8 mouse cellular contexts compared by ENCODE assay signal in genomic region chr3:102061923-102062670, GRCm38 (mm10). TPM values are rescaled to one million over a fixed set of nuclear protein-coding genes. Genes with fewer than 3 reads are reported as not detected.
DNase-seq lines count a peak whose midpoint lies in the region; ATAC-seq lines count a peak whose summit lies in the region.

No protein-coding gene starts in this region.

- no peaks in the 10 kb centered on the region for H3K36me3 ChIP-seq in hindbrain, embryonic 10.5 days

- peak; percentile 65 for DNase-seq in adipocyte (ENCODE audit: low spot score)
- DNase-seq in cerebellum, adult 9-10 months = peak; percentile 78
- DNase-seq in frontal cortex, postnatal 14 days (ENCODE audit: low spot score in 2 of 2) = peak; percentile 11 to 19
- DNase-seq in hindbrain, embryonic 10.5 days (ENCODE audit: low spot score) = peak; percentile 83
- peak; percentile 27 to 71 for DNase-seq in layer of hippocampus, postnatal 25 days (ENCODE audit: extremely low spot score in 1 of 2, low spot score in 1 of 2)
- peak; percentile 82 for DNase-seq in lung, postnatal 10 days
- peak; percentile 46 to 63 for DNase-seq in right cerebral cortex, postnatal 10 days (ENCODE audit: low spot score in 2 of 2)

- no peak; the same call in 1 of the 2 replicates for ATAC-seq in monocyte, adult 5-6 weeks (replicated peaks; ENCODE audit: insufficient number of reproducible peaks, low FRiP score, low TSS enrichment, poor library complexity, severe bottlenecking)

- H3K4me1 ChIP-seq in hindbrain, embryonic 10.5 days (replicated peaks) = peaks cover 29% of the 10 kb centered on the region

- H3K27me3 ChIP-seq in hindbrain, embryonic 10.5 days (ENCODE audit: insufficient read depth, poor library complexity, severe bottlenecking) = no peaks in the 10 kb centered on the region

- H3K27ac ChIP-seq in hindbrain, embryonic 10.5 days = peak overlapping the region; percentile 78

- H3K4me3 ChIP-seq in hindbrain, embryonic 10.5 days = no peak overlapping the region

- no peaks in the 10 kb centered on the region for H3K9me3 ChIP-seq in hindbrain, embryonic 10.5 days

- 45% methylated on average over 14 of the region's 14 CpGs for WGBS in hindbrain, embryonic 10.5 days

RNA-seq across cellular contexts. Expression of gene Casq2, which starts 24.1 kb away (rescaled TPM):
- 0.08 and 0.25 TPM in 2 replicates for polyA plus RNA-seq in hindbrain, embryonic 10.5 days (2016; fragmentation: Nextera tagmentation; extraction: Ambion mirVana)
- total RNA-seq in layer of hippocampus, postnatal 25 days (2021) = 1 to 10 TPM in 1 of 2 experiments, under 1 TPM in 1; 0.91 to 1.3 TPM
- not detected in 3 replicates for total RNA-seq in monocyte, adult 5-6 weeks (2017)

RNA-seq across cellular contexts. Expression of gene Nhlh2, which starts 52.2 kb away (rescaled TPM):
- polyA plus RNA-seq in hindbrain, embryonic 10.5 days (2016; fragmentation: Nextera tagmentation; extraction: Ambion mirVana) = 64.1 and 152 TPM in 2 replicates
- total RNA-seq in layer of hippocampus, postnatal 25 days (2021) = 1 to 10 TPM; 1.7 to 2.1 TPM
- not detected in 3 replicates for total RNA-seq in monocyte, adult 5-6 weeks (2017)

Comparison
In these comparisons a context has a peak if more than half of its experiments do, and no peak if none do; other contexts are left out.
1. DNase-seq: peak in every context shown above with its lines; median percentile 83 in hindbrain, embryonic 10.5 days; 82 in lung, postnatal 10 days; 78 in cerebellum, adult 9-10 months; 65 in adipocyte; 54 in right cerebral cortex, postnatal 10 days; 49 in layer of hippocampus, postnatal 25 days; 15 in frontal cortex, postnatal 14 days.